In the genomic region with DNA sequence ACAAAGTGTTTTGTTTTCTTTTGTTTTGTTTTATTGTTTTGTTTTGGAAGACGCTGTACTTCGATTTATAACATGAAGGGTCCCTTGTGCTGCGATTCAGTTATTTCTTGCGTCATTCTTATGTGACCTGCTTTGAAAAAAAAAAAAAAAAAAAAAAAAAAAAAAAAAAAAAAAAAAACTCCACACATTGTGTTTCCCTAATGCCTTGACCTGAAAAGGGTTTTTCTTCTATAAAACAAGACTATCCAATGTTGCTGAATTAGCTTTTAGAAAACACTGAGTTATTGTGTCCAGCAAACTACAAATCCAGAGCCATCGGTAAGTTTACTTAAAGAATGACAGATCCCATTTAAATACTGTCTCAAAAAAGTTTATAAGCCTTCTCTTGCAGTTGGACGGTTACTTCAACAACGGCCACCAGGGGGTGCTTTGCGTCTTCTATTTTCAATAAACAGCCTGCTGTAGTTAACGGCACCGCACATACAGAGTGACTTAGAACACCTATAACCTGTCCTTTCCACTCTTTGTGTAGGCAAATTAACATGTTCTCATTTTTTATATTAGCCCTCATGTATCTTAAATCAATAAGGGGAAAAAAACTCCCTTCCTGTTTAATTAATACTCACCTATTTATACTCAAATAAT, we compare ENCODE assay signal across 9 mouse cellular contexts.
DNase-seq lines count a peak whose midpoint lies in the region; ATAC-seq lines count a peak whose summit lies in the region.
"Had no signal": no experiment of that assay in that cellular context is flagged by ENCODE, and none has a peak within 500 bp of the region (broad histone marks: within the 10 kb centered on the region; RNA-seq: fewer than 3 reads in every experiment).

No protein-coding gene starts in this region.

- intact Hi-C loops in left cerebral cortex, postnatal 36 days (cut with DNase I) = loop anchor here (2.0 to 5.0 kb wide), 2 partner anchors 255 to 435 kb away; no protein-coding TSS in a partner anchor

- H3K4me3 ChIP-seq in midbrain, embryonic 15.5 days = no peak overlapping the region
- H3K4me3 ChIP-seq: myocyte had no signal

- H3K4me2 ChIP-seq in midbrain, embryonic 15.5 days = no peak overlapping the region

- H3K4me1 ChIP-seq in midbrain, embryonic 15.5 days = peaks cover 3% of the 10 kb centered on the region; the same call in 1 of the 2 replicates

- peak; percentile 70 to 90 for DNase-seq in heart, adult 18-20 months
- DNase-seq in heart, adult 11 months = no peak
- peak; percentile 58 for DNase-seq in cerebellum, adult 8-10 months
- peak; percentile 58 to 82 for DNase-seq in frontal cortex, postnatal 10 days (ENCODE audit: low spot score in 2 of 2)
- DNase-seq in kidney, adult 18-20 months = peak; percentile 85
- peak; percentile 66 to 81 for DNase-seq in left cerebral cortex, postnatal 36 days (ENCODE audit: low spot score in 2 of 2)
- DNase-seq in spleen, postnatal 14 days (ENCODE audit: low spot score in 2 of 2) = peak; percentile 42 to 71

- H3K9ac ChIP-seq in midbrain, embryonic 15.5 days = no peak overlapping the region

- peak; percentile 71; the same call in 1 of the 2 replicates for ATAC-seq in midbrain, embryonic 15.5 days (replicated peaks)

- no peaks in the 10 kb centered on the region for H3K36me3 ChIP-seq in midbrain, embryonic 15.5 days (replicated peaks)

- WGBS in midbrain, embryonic 15.5 days = 12% methylated on average over 10 of the region's 10 CpGs

- H3K27me3 ChIP-seq in midbrain, embryonic 15.5 days (replicated peaks) = no peaks in the 10 kb centered on the region

- H3K27ac ChIP-seq in midbrain, embryonic 15.5 days = no peak overlapping the region

- no peaks in the 10 kb centered on the region for H3K9me3 ChIP-seq in midbrain, embryonic 15.5 days
